In genomic region chr2:32776192-32776591, GRCm38 (mm10) we compare ENCODE assay signal across 9 mouse cellular contexts. TPM values are rescaled to one million over a fixed set of nuclear protein-coding genes. Genes with fewer than 3 reads are reported as not detected.
DNase-seq lines count a peak whose midpoint lies in the region; ATAC-seq and TF ChIP-seq lines count a peak whose summit lies in the region.
"Had no signal": no experiment of that assay in that cellular context is flagged by ENCODE, and none has a peak within 500 bp of the region (broad histone marks: within the 10 kb centered on the region; RNA-seq: fewer than 3 reads in every experiment).

No protein-coding gene starts in this region.

- TF ChIP-seq CTCF in left cerebral cortex, adult 2 months (IDR thresholded peaks at IDR 0.05): no peak
- no peak for TF ChIP-seq CTCF in midbrain, postnatal 0 days (IDR thresholded peaks at IDR 0.05)

- no peak for ATAC-seq in hindbrain, embryonic 13.5 days (ENCODE audit: low FRiP score)
- ATAC-seq in midbrain, postnatal 0 days (ENCODE audit: low FRiP score): no peak
- no peak for ATAC-seq in inflammation-experienced regulatory T-cells, adult 6 months

- H3K4me3 ChIP-seq in left cerebral cortex, adult 2 months: peak overlapping the region; percentile 84
- peak overlapping the region; percentile 56 for H3K4me3 ChIP-seq in hindbrain, embryonic 13.5 days
- peak overlapping the region; percentile 54 for H3K4me3 ChIP-seq in midbrain, postnatal 0 days (ENCODE audit: low read depth, low read length)

- DNase-seq in left cerebral cortex, adult 2 months (ENCODE audit: extremely low spot score in 1 of 2, low spot score in 2 of 2): no peak
- DNase-seq in left cerebral cortex, adult 8-10 months (ENCODE audit: low spot score in 2 of 2): no peak
- DNase-seq in adipocyte (ENCODE audit: low spot score): peak; percentile 59
- DNase-seq in midbrain, postnatal 0 days (ENCODE audit: low spot score): no peak
- DNase-seq in cerebellum, adult 9-10 months: no peak
- no peak for DNase-seq in kidney, postnatal 4 days

- peak overlapping the region; percentile 67 for H3K4me2 ChIP-seq in hindbrain, embryonic 13.5 days
- H3K4me2 ChIP-seq in midbrain, postnatal 0 days (ENCODE audit: low read depth, low read length, poor library complexity, severe bottlenecking): peak overlapping the region; percentile 72

- H3K4me1 ChIP-seq in hindbrain, embryonic 13.5 days (replicated peaks): peaks cover 20% of the 10 kb centered on the region
- peaks cover 11% of the 10 kb centered on the region for H3K4me1 ChIP-seq in midbrain, postnatal 0 days (ENCODE audit: insufficient read depth, low read length)

- no peaks in the 10 kb centered on the region for H3K36me3 ChIP-seq in hindbrain, embryonic 13.5 days
- H3K36me3 ChIP-seq in midbrain, postnatal 0 days (ENCODE audit: insufficient read depth, low read length): no peaks in the 10 kb centered on the region

- peak overlapping the region; percentile 72 for H3K9ac ChIP-seq in hindbrain, embryonic 13.5 days
- peak overlapping the region; percentile 42; the same call in 1 of the 2 replicates for H3K9ac ChIP-seq in midbrain, postnatal 0 days (replicated peaks; ENCODE audit: low read length, poor library complexity, severe bottlenecking)

- no peaks in the 10 kb centered on the region for H3K9me3 ChIP-seq in hindbrain, embryonic 13.5 days
- H3K9me3 ChIP-seq in midbrain, postnatal 0 days (ENCODE audit: low read length): no peaks in the 10 kb centered on the region

- intact Hi-C loops in left cerebral cortex, adult 2 months (cut with DNase I): loop anchor here (5.0 kb wide), 2 partner anchors 136 to 151 kb away; no protein-coding TSS in a partner anchor

- no peak overlapping the region; the same call in 1 of the 2 replicates for H3K27ac ChIP-seq in left cerebral cortex, adult 2 months
- no peak overlapping the region for H3K27ac ChIP-seq in hindbrain, embryonic 13.5 days
- H3K27ac ChIP-seq in midbrain, postnatal 0 days (ENCODE audit: low read depth, low read length): no peak overlapping the region

- H3K27me3 ChIP-seq in hindbrain, embryonic 13.5 days: peaks cover 12% of the 10 kb centered on the region
- H3K27me3 ChIP-seq in midbrain, postnatal 0 days (ENCODE audit: insufficient read depth, low read length): no peaks in the 10 kb centered on the region

- 17% methylated on average over 22 of the region's 22 CpGs for WGBS in hindbrain, embryonic 13.5 days
- WGBS in midbrain, postnatal 0 days: 23% methylated on average over 22 of the region's 22 CpGs

RNA-seq across cellular contexts. Expression of gene Ptrh1, which starts 0.6 kb away (rescaled TPM):
- total RNA-seq in left cerebral cortex, adult 2 months (2021): 1 to 10 TPM; 7.9 to 9.3 TPM
- total RNA-seq in left cerebral cortex, adult 8-10 months (2022): 1 to 10 TPM; 6.4 to 9.2 (median 7.7) TPM
- polyA plus RNA-seq in hindbrain, embryonic 13.5 days (2015; fragmentation: Nextera tagmentation; extraction: Ambion mirVana): 4.5 and 5.1 TPM in 2 replicates
- total RNA-seq in midbrain, postnatal 0 days (2014; rRNA removed): 2.1 and 2.7 TPM in 2 replicates
- 3.8 and 3.9 TPM in 2 replicates for polyA plus RNA-seq in midbrain, postnatal 0 days (2015; fragmentation: Nextera tagmentation; extraction: Ambion mirVana)
- 1 to 10 TPM; 6.5 to 9.3 (median 8.1) TPM for polyA plus RNA-seq in inflammation-experienced regulatory T-cells, adult 6 months (2017; shearing (Covaris generic))
- total RNA-seq: neutrophil, adult 5-6 weeks had no signal

RNA-seq across cellular contexts. Expression of gene Ttc16, which starts 0.8 kb away (rescaled TPM):
- total RNA-seq in left cerebral cortex, adult 2 months (2021): under 1 TPM; 0.40 to 0.52 TPM
- total RNA-seq in left cerebral cortex, adult 8-10 months (2022): under 1 TPM; 0.18 to 0.81 (median 0.53) TPM
- 0.56 and 1.8 TPM in 2 replicates for polyA plus RNA-seq in hindbrain, embryonic 13.5 days (2015; fragmentation: Nextera tagmentation; extraction: Ambion mirVana)
- 0.90 and 3.2 TPM in 2 replicates for total RNA-seq in midbrain, postnatal 0 days (2014; rRNA removed)
- 0.32 and 0.44 TPM in 2 replicates for polyA plus RNA-seq in midbrain, postnatal 0 days (2015; fragmentation: Nextera tagmentation; extraction: Ambion mirVana)
- polyA plus RNA-seq in inflammation-experienced regulatory T-cells, adult 6 months (2017; shearing (Covaris generic)): 1 to 10 TPM in 1 of 3 experiments, under 1 TPM in 2; 0.55 to 1.8 (median 0.95) TPM

RNA-seq across cellular contexts. Expression of gene Cfap157, which starts 8.0 kb away (rescaled TPM):
- total RNA-seq in left cerebral cortex, adult 2 months (2021): under 1 TPM; 0.20 to 0.61 TPM
- 1 to 10 TPM in 1 of 4 experiments, under 1 TPM in 2, not detected in 1; 0.27 to 1.0 (median 0.66) TPM for total RNA-seq in left cerebral cortex, adult 8-10 months (2022)
- polyA plus RNA-seq in hindbrain, embryonic 13.5 days (2015; fragmentation: Nextera tagmentation; extraction: Ambion mirVana): 1.0 and 1.5 TPM in 2 replicates
- total RNA-seq in midbrain, postnatal 0 days (2014; rRNA removed): 0.19 and 1.4 TPM in 2 replicates
- 0.48 and 1.1 TPM in 2 replicates for polyA plus RNA-seq in midbrain, postnatal 0 days (2015; fragmentation: Nextera tagmentation; extraction: Ambion mirVana)
- polyA plus RNA-seq in inflammation-experienced regulatory T-cells, adult 6 months (2017; shearing (Covaris generic)): 1 to 10 TPM in 1 of 3 experiments, under 1 TPM in 1, not detected in 1; 0.53 to 1.3 TPM
- total RNA-seq: neutrophil, adult 5-6 weeks had no signal

RNA-seq across cellular contexts. Expression of gene Tor2a, which starts 19.2 kb away (rescaled TPM):
- 10 to 100 TPM; 30.4 to 30.7 TPM for total RNA-seq in left cerebral cortex, adult 2 months (2021)
- total RNA-seq in left cerebral cortex, adult 8-10 months (2022): 10 to 100 TPM; 27.7 to 32.6 (median 29.9) TPM
- 54.2 and 54.4 TPM in 2 replicates for polyA plus RNA-seq in hindbrain, embryonic 13.5 days (2015; fragmentation: Nextera tagmentation; extraction: Ambion mirVana)
- 43.8 and 72.8 TPM in 2 replicates for total RNA-seq in midbrain, postnatal 0 days (2014; rRNA removed)
- polyA plus RNA-seq in midbrain, postnatal 0 days (2015; fragmentation: Nextera tagmentation; extraction: Ambion mirVana): 42.0 and 44.9 TPM in 2 replicates
- 10 to 100 TPM; 56.4 to 69.0 (median 67.4) TPM for polyA plus RNA-seq in inflammation-experienced regulatory T-cells, adult 6 months (2017; shearing (Covaris generic))

RNA-seq across cellular contexts. Expression of gene 6330409D20Rik, which starts 35.4 kb away (rescaled TPM):
- total RNA-seq in left cerebral cortex, adult 2 months (2021): 1 to 10 TPM; 1.6 to 2.2 TPM
- 1 to 10 TPM; 2.0 to 2.8 (median 2.3) TPM for total RNA-seq in left cerebral cortex, adult 8-10 months (2022)
- polyA plus RNA-seq in hindbrain, embryonic 13.5 days (2015; fragmentation: Nextera tagmentation; extraction: Ambion mirVana): 3.3 and 3.7 TPM in 2 replicates
- 2.5 and 3.8 TPM in 2 replicates for total RNA-seq in midbrain, postnatal 0 days (2014; rRNA removed)
- polyA plus RNA-seq in midbrain, postnatal 0 days (2015; fragmentation: Nextera tagmentation; extraction: Ambion mirVana): 3.7 and 4.0 TPM in 2 replicates
- polyA plus RNA-seq in inflammation-experienced regulatory T-cells, adult 6 months (2017; shearing (Covaris generic)): 1 to 10 TPM in 2 of 3 experiments, not detected in 1; 1.2 to 1.3 TPM
- total RNA-seq: neutrophil, adult 5-6 weeks had no signal
